Mouse (Mus musculus) CH12.LX (cell line): ENCODE results near the gene Smg6. TPM values are rescaled to one million over a fixed set of nuclear protein-coding genes. Genes with fewer than 3 reads are reported as not detected.

Experiments
- DNase-seq: peaks from one replicate; pipeline ENCODE4 v3.0.0-alpha.2; 2013; ENCODE audit errors: extremely low read depth
- H3K27ac ChIP-seq: 2 replicates; pipeline ENCODE4 v1.5.1; 2012; ENCODE audit warnings: low read depth, mild to moderate bottlenecking, control low read depth, moderate library complexity; ENCODE audit not compliant: insufficient read depth
- H3K27me3 ChIP-seq: replicated peaks from 2 replicates; pipeline ENCODE3; 2012; ENCODE audit warnings: inconsistent platforms
- H3K36me3 ChIP-seq, 2 experiments: replicated peaks in 1 of 2; 2 replicates each; pipeline versions ENCODE3 to v1.6.1; 2012; ENCODE audit warnings: inconsistent platforms in 1 of 2, low read length in 1 of 2, mild to moderate bottlenecking in 1 of 2, mixed read lengths in 1 of 2, moderate library complexity in 1 of 2; ENCODE audit not compliant: control insufficient read depth in 1 of 2, insufficient read depth in 1 of 2
- H3K4me1 ChIP-seq, 2 experiments: 2 replicates each; pipeline ENCODE4 v1.6.1; 2012; ENCODE audit warnings: inconsistent platforms in 1 of 2, moderate library complexity in 1 of 2; ENCODE audit not compliant: insufficient read depth in 2 of 2, control insufficient read depth in 1 of 2
- H3K4me2 ChIP-seq: 2 replicates; pipeline ENCODE4 v1.6.1; 2012; ENCODE audit warnings: low read depth, mild to moderate bottlenecking, control low read depth; ENCODE audit not compliant: poor library complexity, insufficient read depth, severe bottlenecking
- H3K4me3 ChIP-seq, 3 experiments: fragments of 150-350 bp in 1 of 3; sonication (generic) in 1 of 3; replicated peaks in 1 of 3; 2 replicates each; pipeline versions ENCODE3 to v1.5.1; 2011 to 2012; ENCODE audit warnings: low read depth in 2 of 3, low read length in 2 of 3, mild to moderate bottlenecking in 2 of 3, moderate library complexity in 2 of 3, control low read depth in 1 of 3, improper control_type of control experiment in 1 of 3, inconsistent platforms in 1 of 3, mixed read lengths in 1 of 3; ENCODE audit not compliant: poor library complexity in 1 of 3
- H3K79me2 ChIP-seq: replicated peaks from 2 replicates; pipeline ENCODE4 v1.6.1; 2012; ENCODE audit warnings: mild to moderate bottlenecking, moderate library complexity; ENCODE audit not compliant: control insufficient read depth, poor library complexity, insufficient read depth, severe bottlenecking; ENCODE audit errors: extremely low read depth
- H3K9ac ChIP-seq: 2 replicates; pipeline ENCODE4 v1.6.1; 2012; ENCODE audit warnings: low read depth, mild to moderate bottlenecking, control low read depth, moderate library complexity; ENCODE audit not compliant: insufficient read depth
- H3K9me3 ChIP-seq: replicated peaks from 2 replicates; pipeline ENCODE3; 2012; ENCODE audit warnings: low read length, inconsistent platforms, mixed read lengths
- BHLHE40 ChIP-seq: IDR thresholded peaks from 2 replicates; pipeline ENCODE4 v1.6.1; 2011; ENCODE audit warnings: mild to moderate bottlenecking, low read depth, low read length, improper control_type of control experiment
- CHD1 ChIP-seq: IDR thresholded peaks from 2 replicates; pipeline ENCODE4 v1.6.1; 2012; ENCODE audit warnings: low read depth, low read length, improper control_type of control experiment, inconsistent platforms
- CTCF ChIP-seq, 2 experiments: IDR thresholded peaks in 1 of 2; conservative IDR thresholded peaks in 1 of 2; 2 replicates each; pipeline ENCODE4 v1.5.1; 2011 to 2012; ENCODE audit warnings: low read depth in 2 of 2, low read length in 2 of 2, improper control_type of control experiment in 1 of 2, inconsistent platforms in 1 of 2, mild to moderate bottlenecking in 1 of 2, moderate library complexity in 1 of 2
- E2F4 ChIP-seq: IDR thresholded peaks from 2 replicates; pipeline ENCODE4 v1.6.1; 2011; ENCODE audit warnings: low read depth, low read length, improper control_type of control experiment; ENCODE audit not compliant: insufficient replicate concordance
- IRF4 ChIP-seq: IDR thresholded peaks from 2 replicates; pipeline ENCODE4 v1.6.1; 2014; ENCODE audit warnings: low read depth, mild to moderate bottlenecking, inconsistent platforms, low read length, improper control_type of control experiment
- KAT2A ChIP-seq: IDR thresholded peaks from 2 replicates; pipeline ENCODE4 v1.6.1; 2012; ENCODE audit warnings: low read length, improper control_type of control experiment, inconsistent platforms; ENCODE audit not compliant: insufficient replicate concordance
- MEF2A ChIP-seq: IDR thresholded peaks from 2 replicates; pipeline ENCODE4 v1.6.1; 2014; ENCODE audit warnings: low read depth, mild to moderate bottlenecking, inconsistent platforms, low read length, improper control_type of control experiment, borderline replicate concordance
- MYC ChIP-seq: IDR thresholded peaks from 2 replicates; pipeline ENCODE4 v1.6.1; 2011; ENCODE audit warnings: low read depth, mild to moderate bottlenecking, improper control_type of control experiment, low read length
- NRF1 ChIP-seq: IDR thresholded peaks from 2 replicates; pipeline ENCODE4 v1.6.1; 2014; ENCODE audit warnings: low read depth, mild to moderate bottlenecking, inconsistent platforms, low read length, improper control_type of control experiment, moderate library complexity
- PAX5 ChIP-seq: IDR thresholded peaks from 2 replicates; pipeline ENCODE4 v1.6.1; 2012; ENCODE audit warnings: low read length, inconsistent platforms, mixed read lengths
- POLR2AphosphoS2 ChIP-seq: IDR thresholded peaks from 2 replicates; pipeline ENCODE4 v1.6.1; 2011; ENCODE audit warnings: low read depth, low read length, improper control_type of control experiment
- RCOR1 ChIP-seq: conservative IDR thresholded peaks from 2 replicates; pipeline ENCODE4 v1.6.1; 2012; ENCODE audit warnings: low read depth, mild to moderate bottlenecking, inconsistent platforms, low read length, improper control_type of control experiment
- SIN3A ChIP-seq: IDR thresholded peaks from 2 replicates; pipeline ENCODE4 v1.6.1; 2012; ENCODE audit warnings: low read length, improper control_type of control experiment, inconsistent platforms
- TCF12 ChIP-seq: IDR thresholded peaks from 2 replicates; pipeline ENCODE4 v1.6.1; 2014; ENCODE audit warnings: low read depth, mild to moderate bottlenecking, inconsistent platforms, low read length, improper control_type of control experiment
- UBTF ChIP-seq: IDR thresholded peaks from 2 replicates; pipeline ENCODE4 v1.6.1; 2012; ENCODE audit warnings: low read depth, mild to moderate bottlenecking, inconsistent platforms, low read length, improper control_type of control experiment, moderate library complexity
- USF2 ChIP-seq: conservative IDR thresholded peaks from 2 replicates; pipeline ENCODE4 v1.6.1; 2011; ENCODE audit warnings: low read depth, low read length, improper control_type of control experiment
- ZKSCAN1 ChIP-seq: IDR thresholded peaks from 2 replicates; pipeline ENCODE4 v1.6.1; 2012; ENCODE audit warnings: low read depth, inconsistent platforms, low read length, improper control_type of control experiment, borderline replicate concordance
- ZNF384 ChIP-seq: IDR thresholded peaks from 2 replicates; pipeline ENCODE4 v1.6.1; 2012; ENCODE audit warnings: low read depth, low read length, improper control_type of control experiment, inconsistent platforms
- dilution Hi-C: fragments of 300-500 bp; cut with MboI; formaldehyde crosslinking; loops from 2 replicates; pipeline ENCODE4 v1.14.3; 2020; ENCODE audit warnings: low sequenced_read_pairs; ENCODE audit not compliant: extremely low pct_unique_long_range_greater_than_20kb, extremely low pct_ligation_motif_present
- in situ Hi-C: fragments of 300-500 bp; cut with MboI; formaldehyde crosslinking; loops from 3 replicates; pipeline ENCODE4 v1.14.3; 2019; ENCODE audit warnings: low sequenced_read_pairs, low pct_ligation_motif_present, low pct_unique_long_range_greater_than_20kb, mixed read lengths
- polyA plus RNA-seq: library from polyadenylated mRNA; unstranded; fragments of >175 nt; gene quantifications from 2 replicates; pipeline ENCODE4 v1.2.1, GENCODE M21; 2012; ENCODE audit warnings: low read depth; ENCODE audit not compliant: insufficient read length
- total RNA-seq, 2 experiments: library from RNA; depleted of rRNA; stranded (reverse); fragments of 300-350 nt in 1 of 2; fragments of >200 nt in 1 of 2; gene quantifications; 2 replicates each; pipeline ENCODE4 v1.2.3; 2012 to 2014

Gene Smg6
- total and polyA plus RNA-seq, 3 experiments, result 9.0 to 18.5 (median 12.1) TPM

DNA sequence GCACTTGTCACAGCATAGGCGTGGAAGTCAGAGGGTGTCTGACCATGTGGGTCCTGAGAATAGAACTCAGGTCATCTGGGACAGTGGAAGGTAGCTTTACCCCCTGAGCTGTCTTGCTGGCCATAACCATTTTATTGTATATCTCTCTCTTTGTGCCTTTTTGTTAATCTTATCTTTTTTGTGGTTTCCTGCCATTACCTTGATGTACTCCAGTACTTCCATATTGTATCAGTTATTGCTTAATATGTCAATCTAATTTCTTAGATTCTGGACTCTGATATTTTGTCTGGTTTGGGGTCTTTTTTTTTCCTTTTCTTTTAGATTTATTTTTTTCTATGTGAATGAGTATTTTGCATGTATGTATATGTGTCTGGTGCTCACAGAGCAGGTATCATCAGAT, 138.6 kb downstream of the Smg6 start:
- Histone ChIP-seq H3K79me2 (no peaks in the 10 kb centered on the region), H3K4me3 (no peak overlapping the region), H3K9ac (no peak overlapping the region), H3K27ac (no peak overlapping the region), H3K4me1 (no peaks in the 10 kb centered on the region), H3K4me2 (no peak overlapping the region), H3K9me3 (no peaks in the 10 kb centered on the region), H3K36me3 (peaks cover 2 to 11% of the 10 kb centered on the region in 2 experiments), H3K27me3 (no peaks in the 10 kb centered on the region)
- TF ChIP-seq MEF2A (no peak), SIN3A (no peak), NRF1 (no peak), CTCF (conservative IDR thresholded peaks at IDR 0.05 in 1 of 2, IDR thresholded peaks at IDR 0.05 in 1 of 2; ENCODE audit: low read depth in 2 of 2, low read length in 2 of 2) (no peak), UBTF (no peak), PAX5 (no peak), IRF4 (no peak), POLR2AphosphoS2 (no peak), KAT2A (no peak), RCOR1 (no peak), ZKSCAN1 (no peak), E2F4 (no peak), ZNF384 (no peak), CHD1 (no peak)
- dilution Hi-C loops, result no loop called here
- in situ Hi-C loops, result no loop called here
- DNase-seq, result no peak

DNA sequence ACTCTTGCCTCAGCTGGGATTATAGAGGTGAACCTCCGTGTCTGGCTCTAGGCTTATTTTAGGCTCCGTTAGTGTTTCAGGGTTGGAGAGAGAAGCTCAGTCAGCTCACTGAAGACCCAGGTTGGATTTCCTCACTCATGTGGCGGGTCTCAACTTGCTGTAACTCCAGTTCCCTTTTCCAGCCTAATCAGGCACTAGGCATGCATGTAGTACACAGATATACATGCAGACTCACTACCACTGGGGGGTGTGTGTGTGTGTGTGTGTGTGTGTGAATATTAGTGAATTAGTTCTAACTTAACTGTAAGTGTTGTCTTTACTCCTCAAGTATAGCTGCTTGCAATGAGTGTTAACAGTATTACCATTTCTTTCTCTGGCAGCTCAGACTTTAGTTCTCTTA, 145.7 kb downstream of the Smg6 start:
- Histone ChIP-seq H3K9ac (no peak overlapping the region), H3K36me3 (peaks cover 0 to 18% of the 10 kb centered on the region in 2 experiments), H3K79me2 (no peaks in the 10 kb centered on the region), H3K27ac (no peak overlapping the region), H3K4me3 (no peak overlapping the region), H3K9me3 (no peaks in the 10 kb centered on the region), H3K27me3 (no peaks in the 10 kb centered on the region), H3K4me2 (no peak overlapping the region), H3K4me1 (peaks cover 0 to 23% of the 10 kb centered on the region in 2 experiments; a peak in 2 of 4 replicates)
- in situ Hi-C loops, result no loop called here
- TF ChIP-seq UBTF (no peak), USF2 (no peak), TCF12 (no peak), MYC (no peak), BHLHE40 (no peak)
- dilution Hi-C loops, result no loop called here
- DNase-seq, result no peak
